In genomic region chrX:142716014-142716413, GRCm38 (mm10) we compare ENCODE assay signal across 29 mouse cellular contexts. TPM values are rescaled to one million over a fixed set of nuclear protein-coding genes. Genes with fewer than 3 reads are reported as not detected.
A peak's percentile ranks its signal among the peaks of the same experiment; 100 is the strongest.
DNase-seq lines count a peak whose midpoint lies in the region; ATAC-seq and TF ChIP-seq lines count a peak whose summit lies in the region.
"Had no signal": no experiment of that assay in that cellular context is flagged by ENCODE, and none has a peak within 500 bp of the region (broad histone marks: within the 10 kb centered on the region; RNA-seq: fewer than 3 reads in every experiment).

No protein-coding gene starts in this region.

- peak; percentile 5 for DNase-seq in A20 (ENCODE audit: low read depth, low spot score)
- DNase-seq in MEL-GATA-1-ER (ENCODE audit: extremely low read depth, low read depth) = peak; percentile 48
- no peak for DNase-seq in hindbrain, embryonic 14.5 days (ENCODE audit: low spot score)
- no peak for DNase-seq in hindbrain, postnatal 0 days (ENCODE audit: low spot score)
- DNase-seq: adrenal gland, postnatal 10 days; adrenal gland, postnatal 36 days; B cell, adult 2 months; cerebellum, adult 11-12 months; cerebellum, adult 8-10 months; cerebellum, postnatal 10 days; cerebellum, postnatal 36 days; gastrocnemius, postnatal 10 days; gastrocnemius, postnatal 36 days; heart, adult 2 months had no signal

- H3K27ac ChIP-seq in hindbrain, embryonic 14.5 days = no peak overlapping the region
- no peak overlapping the region for H3K27ac ChIP-seq in neural tube, embryonic 15.5 days (replicated peaks)
- H3K27ac ChIP-seq in hindbrain, postnatal 0 days = no peak overlapping the region
- H3K27ac ChIP-seq: forebrain, embryonic 10.5 days; forebrain, embryonic 13.5 days; heart, adult 2 months; hindbrain, embryonic 12.5 days had no signal

- no peak overlapping the region for H3K4me2 ChIP-seq in hindbrain, embryonic 14.5 days (replicated peaks)
- H3K4me2 ChIP-seq in neural tube, embryonic 15.5 days = no peak overlapping the region
- H3K4me2 ChIP-seq in hindbrain, postnatal 0 days (ENCODE audit: low read depth, low read length) = no peak overlapping the region
- H3K4me2 ChIP-seq: forebrain, embryonic 13.5 days; heart, embryonic 11.5 days; hindbrain, embryonic 12.5 days had no signal

- TF ChIP-seq CTCF in hindbrain, postnatal 0 days (IDR thresholded peaks at IDR 0.05; ENCODE audit: low read depth) = no peak

- H3K4me1 ChIP-seq in hindbrain, embryonic 14.5 days (replicated peaks; ENCODE audit: control insufficient read depth, insufficient read depth, low read length) = no peaks in the 10 kb centered on the region
- no peaks in the 10 kb centered on the region for H3K4me1 ChIP-seq in neural tube, embryonic 15.5 days
- H3K4me1 ChIP-seq in hindbrain, postnatal 0 days (ENCODE audit: insufficient read depth, low read length) = no peaks in the 10 kb centered on the region
- H3K4me1 ChIP-seq: forebrain, embryonic 10.5 days; forebrain, embryonic 13.5 days; hindbrain, embryonic 12.5 days had no signal

- no peak overlapping the region for H3K9ac ChIP-seq in hindbrain, embryonic 14.5 days
- no peak overlapping the region for H3K9ac ChIP-seq in neural tube, embryonic 15.5 days (replicated peaks)
- no peak overlapping the region for H3K9ac ChIP-seq in hindbrain, postnatal 0 days (replicated peaks; ENCODE audit: low read length)
- H3K9ac ChIP-seq: forebrain, embryonic 13.5 days; hindbrain, embryonic 12.5 days had no signal

- H3K9me3 ChIP-seq in hindbrain, embryonic 14.5 days (ENCODE audit: control insufficient read depth, low read length) = no peaks in the 10 kb centered on the region
- no peaks in the 10 kb centered on the region for H3K9me3 ChIP-seq in neural tube, embryonic 15.5 days (replicated peaks)
- H3K9me3 ChIP-seq in hindbrain, postnatal 0 days (ENCODE audit: low read length) = no peaks in the 10 kb centered on the region
- H3K9me3 ChIP-seq: forebrain, embryonic 10.5 days; forebrain, embryonic 13.5 days; G1E; hindbrain, embryonic 12.5 days had no signal

- H3K36me3 ChIP-seq in hindbrain, embryonic 14.5 days (replicated peaks; ENCODE audit: control insufficient read depth, insufficient read depth) = no peaks in the 10 kb centered on the region
- H3K36me3 ChIP-seq in neural tube, embryonic 15.5 days = no peaks in the 10 kb centered on the region
- no peaks in the 10 kb centered on the region for H3K36me3 ChIP-seq in hindbrain, postnatal 0 days (ENCODE audit: insufficient read depth, low read length)
- H3K36me3 ChIP-seq: hindbrain, embryonic 12.5 days had no signal

- no peak overlapping the region for H3K4me3 ChIP-seq in hindbrain, embryonic 14.5 days (replicated peaks; ENCODE audit: low read length)
- H3K4me3 ChIP-seq in neural tube, embryonic 15.5 days (replicated peaks) = no peak overlapping the region
- no peak overlapping the region for H3K4me3 ChIP-seq in hindbrain, postnatal 0 days (ENCODE audit: low read length)
- H3K4me3 ChIP-seq: forebrain, embryonic 10.5 days; forebrain, embryonic 13.5 days; heart, adult 2 months; hindbrain, embryonic 12.5 days had no signal

- ATAC-seq in granulocyte monocyte progenitor cell, adult 5-6 weeks (replicated peaks; ENCODE audit: poor library complexity, severe bottlenecking) = peak; percentile 52
- ATAC-seq in megakaryocyte progenitor cell, adult 5-6 weeks (replicated peaks; ENCODE audit: poor library complexity) = peak; percentile 49
- no peak for ATAC-seq in cerebellum, adult (ENCODE audit: insufficient number of reproducible peaks, low FRiP score, low TSS enrichment)
- ATAC-seq in hindbrain, embryonic 14.5 days (ENCODE audit: low FRiP score) = no peak
- ATAC-seq in neural tube, embryonic 15.5 days (ENCODE audit: low FRiP score) = no peak
- ATAC-seq in hindbrain, postnatal 0 days = no peak
- ATAC-seq: activated CD4-positive, CD25-positive, alpha-beta regulatory T cell, adult 4 months; forebrain, embryonic 13.5 days; forebrain, embryonic 16.5 days; hindbrain, embryonic 16.5 days; inflammation-experienced regulatory T-cells, adult 6 months; intestine, embryonic 16.5 days had no signal

- WGBS in hindbrain, embryonic 14.5 days = 86% methylated on average over 3 of the region's 3 CpGs
- WGBS in neural tube, embryonic 15.5 days = 90% methylated on average over 3 of the region's 3 CpGs
- 85% methylated on average over 3 of the region's 3 CpGs for WGBS in hindbrain, postnatal 0 days

- H3K27me3 ChIP-seq in hindbrain, embryonic 14.5 days (ENCODE audit: control insufficient read depth, insufficient read depth, low read length) = no peaks in the 10 kb centered on the region
- no peaks in the 10 kb centered on the region for H3K27me3 ChIP-seq in neural tube, embryonic 15.5 days (replicated peaks)
- H3K27me3 ChIP-seq in hindbrain, postnatal 0 days (ENCODE audit: insufficient read depth, low read length) = no peaks in the 10 kb centered on the region; the same call in 1 of the 2 replicates
- H3K27me3 ChIP-seq: CH12.LX; forebrain, embryonic 13.5 days; hindbrain, embryonic 12.5 days had no signal

RNA-seq across cellular contexts. Expression of gene Tmem164, which starts 34.8 kb away (rescaled TPM):
- 38.0 and 44.1 TPM in 2 replicates for total RNA-seq in granulocyte monocyte progenitor cell, adult 5-6 weeks (2014; fragmentation: Nextera tagmentation)
- total RNA-seq in granulocyte monocyte progenitor cell, adult 5-6 weeks (2017) = 46.0 and 49.8 TPM in 2 replicates
- total RNA-seq in megakaryocyte progenitor cell, adult 5-6 weeks (2015) = 27.4 and 33.6 TPM in 2 replicates
- total RNA-seq in megakaryocyte progenitor cell, adult 5-6 weeks (2017) = 46.5 and 48.3 TPM in 2 replicates
- 16.6 and 18.7 TPM in 2 replicates for polyA plus RNA-seq in hindbrain, embryonic 14.5 days (2014; fragmentation: Nextera tagmentation; extraction: Ambion mirVana)
- polyA plus RNA-seq in neural tube, embryonic 15.5 days (2015; fragmentation: Nextera tagmentation; extraction: Ambion mirVana) = 24.4 and 28.7 TPM in 2 replicates
- 42.0 and 47.3 TPM in 2 replicates for total RNA-seq in hindbrain, postnatal 0 days (2014; rRNA removed)
- polyA plus RNA-seq in hindbrain, postnatal 0 days (2015; fragmentation: Nextera tagmentation; extraction: Ambion mirVana) = 17.9 and 18.2 TPM in 2 replicates

Comparison
In these comparisons a context has a peak if more than half of its experiments do, and no peak if none do; other contexts are left out.
1. DNase-seq: peak in A20 (single experiment) and MEL-GATA-1-ER (single experiment); none in hindbrain, embryonic 14.5 days (single experiment) and hindbrain, postnatal 0 days (single experiment).
2. ATAC-seq: peak in granulocyte monocyte progenitor cell, adult 5-6 weeks (single experiment) and megakaryocyte progenitor cell, adult 5-6 weeks (single experiment); none in cerebellum, adult (single experiment), hindbrain, embryonic 14.5 days (single experiment), neural tube, embryonic 15.5 days (single experiment) and hindbrain, postnatal 0 days (single experiment).